Mouse (Mus musculus) myocyte (in vitro differentiated cells): ENCODE data around the gene Capzb. TPM values are rescaled to one million over a fixed set of nuclear protein-coding genes. Genes with fewer than 3 reads are reported as not detected.

Experiments used
- H3K27me3 ChIP-seq: one replicate; pipeline ENCODE4 v1.6.1; 2011; ENCODE audit not compliant: control insufficient read depth, insufficient read depth, insufficient read length
- H3K36me3 ChIP-seq: one replicate; pipeline ENCODE4 v1.6.1; 2011; ENCODE audit not compliant: control insufficient read depth, insufficient read depth
- H3K4me2 ChIP-seq: one replicate; pipeline ENCODE4 v1.6.1; 2011; ENCODE audit warnings: low read depth, control low read depth
- H3K4me3 ChIP-seq: one replicate; pipeline ENCODE4 v1.5.1; 2011; ENCODE audit warnings: mild to moderate bottlenecking, control low read depth, moderate library complexity
- H3K79me2 ChIP-seq: one replicate; pipeline ENCODE4 v1.6.1; 2011; ENCODE audit not compliant: control insufficient read depth, insufficient read depth
- H3ac ChIP-seq: one replicate; pipeline ENCODE4 v1.6.1; 2011; ENCODE audit not compliant: control insufficient read depth, insufficient read length
- CEBPB ChIP-seq: IDR thresholded peaks from 2 replicates; pipeline ENCODE4 v1.6.1; 2011; ENCODE audit warnings: mild to moderate bottlenecking, moderate library complexity; ENCODE audit not compliant: poor library complexity, insufficient read depth, severe bottlenecking
- E2F4 ChIP-seq: IDR thresholded peaks from one replicate; pipeline ENCODE4 v1.6.1; 2011; ENCODE audit warnings: mild to moderate bottlenecking, control low read depth, moderate library complexity; ENCODE audit not compliant: insufficient read depth
- MAX ChIP-seq: IDR thresholded peaks from one replicate; pipeline ENCODE4 v1.6.1; 2011; ENCODE audit warnings: low read depth, mild to moderate bottlenecking, control low read depth
- MYOD1 ChIP-seq, 3 experiments: IDR thresholded peaks; one replicate each; pipeline ENCODE4 v1.6.1; 2011; ENCODE audit warnings: control low read depth in 2 of 3, low read depth in 2 of 3, mild to moderate bottlenecking in 2 of 3, moderate library complexity in 1 of 3; ENCODE audit not compliant: insufficient read length in 2 of 3, control insufficient read depth in 1 of 3
- MYOG ChIP-seq, 3 experiments: IDR thresholded peaks; one replicate each; pipeline ENCODE4 v1.6.1; 2011; ENCODE audit warnings: control low read depth in 2 of 3, low read depth in 2 of 3, mild to moderate bottlenecking in 2 of 3; ENCODE audit not compliant: insufficient read length in 2 of 3, control insufficient read depth in 1 of 3, insufficient read depth in 1 of 3
- POLR2A ChIP-seq: IDR thresholded peaks from one replicate; pipeline ENCODE4 v1.6.1; 2011; ENCODE audit warnings: low read depth, mild to moderate bottlenecking, control low read depth, moderate library complexity; ENCODE audit not compliant: insufficient read length
- POLR2AphosphoS2 ChIP-seq: IDR thresholded peaks from one replicate; pipeline ENCODE4 v1.6.1; 2011; ENCODE audit warnings: low read depth, control low read depth; ENCODE audit not compliant: insufficient read length
- REST ChIP-seq: IDR thresholded peaks from one replicate; pipeline ENCODE4 v1.6.1; 2011; ENCODE audit warnings: mild to moderate bottlenecking, control low read depth, moderate library complexity; ENCODE audit not compliant: insufficient read depth, insufficient read length
- SRF ChIP-seq: IDR thresholded peaks from one replicate; pipeline ENCODE4 v1.6.1; 2011; ENCODE audit warnings: low read depth; ENCODE audit not compliant: control insufficient read depth, insufficient read length
- TCF12 ChIP-seq: IDR thresholded peaks from one replicate; pipeline ENCODE4 v1.6.1; 2011; ENCODE audit warnings: mild to moderate bottlenecking, control low read depth; ENCODE audit not compliant: poor library complexity, insufficient read depth, severe bottlenecking
- TCF3 ChIP-seq: IDR thresholded peaks from one replicate; pipeline ENCODE4 v1.6.1; 2011; ENCODE audit warnings: low read depth, control low read depth; ENCODE audit not compliant: insufficient read length
- USF1 ChIP-seq: IDR thresholded peaks from one replicate; pipeline ENCODE4 v1.6.1; 2011; ENCODE audit warnings: low read depth, mild to moderate bottlenecking, control low read depth, moderate library complexity
- polyA plus RNA-seq: library from polyadenylated mRNA; unstranded; fragments of >200 nt; fragmentation: generic; extraction: Trizol; gene quantifications from one replicate; pipeline ENCODE4 v1.2.1, GENCODE M21; 2012; ENCODE audit warnings: missing spikeins

The Capzb gene
- polyA plus RNA-seq = 247 TPM

DNA sequence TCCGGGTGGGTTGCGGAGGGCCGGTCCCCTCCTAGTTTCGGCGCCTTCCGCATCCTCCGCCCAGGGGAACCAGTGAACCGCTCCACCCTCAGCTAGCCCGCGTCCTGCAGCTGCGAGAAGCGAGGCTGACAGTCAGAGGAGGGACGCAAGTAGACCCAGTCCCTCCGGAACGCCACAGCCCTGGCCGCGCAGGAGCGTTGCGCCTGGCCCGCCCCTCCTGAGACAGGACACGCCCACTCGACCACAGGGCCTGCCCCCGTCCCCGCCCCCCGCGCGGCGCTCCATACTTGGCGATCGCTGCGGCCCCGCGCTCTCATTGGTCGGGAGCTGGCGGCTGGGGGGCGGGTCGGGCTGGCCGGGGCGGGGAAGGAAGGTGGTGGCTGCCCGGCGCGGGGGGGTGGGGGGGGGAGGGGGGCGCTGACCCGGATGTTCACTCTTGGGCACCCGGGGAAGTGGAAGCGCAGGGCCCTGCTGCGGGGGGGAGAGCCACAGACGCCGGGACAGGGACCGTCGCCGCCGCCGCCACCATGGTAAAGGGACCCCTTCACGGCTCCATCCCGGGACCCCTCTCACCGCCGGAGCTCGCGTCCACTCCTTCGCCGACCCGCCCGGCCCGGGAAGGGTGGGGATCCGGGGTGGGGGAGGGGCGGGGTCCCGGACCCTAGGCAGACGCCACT is at the start of gene Capzb:
TSS of gene Capzb (plus strand) at position 401 of the 677 bp plus-strand sequence.
- H3K4me3 ChIP-seq = peak within 1 kb of the TSS; percentile 94
- H3K36me3 ChIP-seq = no peaks in the 10 kb centered on the region
- no peaks in the 10 kb centered on the region for H3K27me3 ChIP-seq
- H3ac ChIP-seq = peak within 1 kb of the TSS; percentile 78
- H3K79me2 ChIP-seq = peaks cover 47% of the 10 kb centered on the region
- peak in 1 of 3 experiments; percentile 40 for TF ChIP-seq MYOD1 (IDR thresholded peaks at IDR 0.05; ENCODE audit: control insufficient read depth in 1 of 3, insufficient read length in 2 of 3, low read depth in 2 of 3)
- TF ChIP-seq SRF = peak; percentile 93
- TF ChIP-seq TCF12 = no peak
- TF ChIP-seq MYOG (IDR thresholded peaks at IDR 0.05; ENCODE audit: control insufficient read depth in 1 of 3, insufficient read depth in 1 of 3, insufficient read length in 2 of 3, low read depth in 2 of 3) = peak in 1 of 3 experiments; percentile 35
- peak; percentile 98 for TF ChIP-seq POLR2AphosphoS2
- no peak for TF ChIP-seq MAX
- TF ChIP-seq REST = no peak
- no peak for TF ChIP-seq TCF3
- TF ChIP-seq CEBPB = no peak
- TF ChIP-seq E2F4 = no peak
- no peak for TF ChIP-seq USF1
- TF ChIP-seq POLR2A = peak; percentile 96
- peak within 1 kb of the TSS; percentile 92 for H3K4me2 ChIP-seq

DNA sequence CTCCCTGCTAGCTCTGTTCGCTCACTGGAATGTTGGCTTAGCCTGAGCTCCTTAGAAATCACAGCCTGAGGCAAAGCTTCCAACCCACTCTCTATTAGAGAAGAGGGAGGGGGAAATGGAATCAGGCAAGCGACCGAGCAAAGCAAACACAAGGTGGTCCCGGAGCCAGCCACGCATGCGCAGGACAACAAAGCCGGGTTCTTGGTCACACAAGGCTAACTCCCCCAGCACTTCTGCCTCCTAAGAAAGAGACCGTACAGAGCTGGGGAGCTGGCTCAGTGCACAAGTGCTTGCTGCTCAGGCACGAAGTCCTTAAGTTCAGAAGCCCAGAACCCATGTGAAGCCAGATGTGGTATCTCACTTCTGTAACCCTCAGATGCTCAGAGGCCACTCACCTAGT is 49.7 kb upstream of the Capzb start:
- TF ChIP-seq MYOD1 (IDR thresholded peaks at IDR 0.05; ENCODE audit: control insufficient read depth in 1 of 3, insufficient read length in 2 of 3, low read depth in 2 of 3) (no peak), CEBPB (no peak), POLR2AphosphoS2 (no peak), SRF (no peak), TCF12 (no peak), USF1 (no peak), TCF3 (no peak), MAX (no peak), POLR2A (no peak)
- Histone ChIP-seq H3K4me3 (no peak overlapping the region), H3ac (no peak overlapping the region), H3K36me3 (no peaks in the 10 kb centered on the region), H3K79me2 (no peaks in the 10 kb centered on the region), H3K4me2 (no peak overlapping the region), H3K27me3 (no peaks in the 10 kb centered on the region)

DNA sequence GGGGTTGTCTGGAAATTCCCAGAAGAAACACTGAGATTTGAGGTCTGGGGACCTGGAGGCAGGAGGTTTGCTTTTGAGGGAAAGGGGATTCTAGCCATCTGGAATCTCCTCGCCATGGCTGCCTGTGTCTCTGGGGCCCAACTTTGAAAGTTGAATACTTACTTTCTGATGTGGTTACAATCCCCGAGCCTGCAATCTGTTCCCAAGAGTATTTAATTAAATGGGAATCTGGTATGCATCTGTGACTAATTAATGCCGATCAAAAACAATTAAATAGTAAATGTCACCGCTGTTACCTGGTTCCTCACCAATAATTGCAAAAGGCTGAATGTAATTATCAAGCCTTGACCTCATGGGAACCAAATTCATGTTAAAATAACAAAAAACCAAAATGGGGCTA is 48.1 kb upstream of the Capzb start:
- no peak overlapping the region for H3K4me2 ChIP-seq
- no peak overlapping the region for H3K4me3 ChIP-seq
- TF ChIP-seq CEBPB (no peak), USF1 (no peak), SRF (no peak), POLR2AphosphoS2 (no peak), POLR2A (no peak), TCF12 (no peak), REST (no peak), MYOG (IDR thresholded peaks at IDR 0.05; ENCODE audit: control insufficient read depth in 1 of 3, insufficient read depth in 1 of 3, insufficient read length in 2 of 3, low read depth in 2 of 3) (no peak), E2F4 (no peak), MYOD1 (IDR thresholded peaks at IDR 0.05; ENCODE audit: control insufficient read depth in 1 of 3, insufficient read length in 2 of 3, low read depth in 2 of 3) (no peak), MAX (no peak)
- H3K79me2 ChIP-seq = no peaks in the 10 kb centered on the region
- H3K36me3 ChIP-seq = no peaks in the 10 kb centered on the region
- H3ac ChIP-seq = no peak overlapping the region
- no peaks in the 10 kb centered on the region for H3K27me3 ChIP-seq

DNA sequence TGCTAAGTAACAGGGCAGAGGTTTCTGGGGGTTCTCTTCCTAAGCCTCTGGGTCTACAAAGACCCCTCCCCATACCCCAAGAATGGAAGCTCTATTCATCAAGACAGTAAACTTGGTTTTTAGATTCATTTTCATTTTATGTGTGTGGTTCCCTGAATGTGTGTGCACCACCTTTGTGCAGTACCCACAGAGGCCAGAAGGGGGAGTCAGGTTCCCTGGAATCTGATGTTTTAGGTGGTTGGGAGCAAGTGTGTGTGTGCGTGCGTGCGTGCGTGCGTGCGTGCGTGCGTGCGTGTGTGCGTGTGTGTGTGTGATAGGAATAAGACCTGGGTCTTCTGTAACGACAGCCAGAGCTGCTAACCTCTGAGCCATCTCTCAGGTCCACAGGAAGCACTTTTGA is 47.5 kb upstream of the Capzb start:
- no peaks in the 10 kb centered on the region for H3K79me2 ChIP-seq
- TF ChIP-seq SRF = no peak
- no peak for TF ChIP-seq TCF12
- TF ChIP-seq E2F4 = no peak
- TF ChIP-seq MYOD1 (IDR thresholded peaks at IDR 0.05; ENCODE audit: control insufficient read depth in 1 of 3, insufficient read length in 2 of 3, low read depth in 2 of 3) = no peak
- no peak for TF ChIP-seq TCF3
- no peak for TF ChIP-seq MAX
- no peak for TF ChIP-seq MYOG (IDR thresholded peaks at IDR 0.05; ENCODE audit: control insufficient read depth in 1 of 3, insufficient read depth in 1 of 3, insufficient read length in 2 of 3, low read depth in 2 of 3)
- no peak for TF ChIP-seq REST
- no peak for TF ChIP-seq CEBPB
- TF ChIP-seq POLR2A = no peak
- TF ChIP-seq POLR2AphosphoS2 = no peak
- no peak for TF ChIP-seq USF1
- H3K36me3 ChIP-seq = no peaks in the 10 kb centered on the region
- H3K27me3 ChIP-seq = no peaks in the 10 kb centered on the region
- H3K4me2 ChIP-seq = no peak overlapping the region
- no peak overlapping the region for H3ac ChIP-seq
- no peak overlapping the region for H3K4me3 ChIP-seq

DNA sequence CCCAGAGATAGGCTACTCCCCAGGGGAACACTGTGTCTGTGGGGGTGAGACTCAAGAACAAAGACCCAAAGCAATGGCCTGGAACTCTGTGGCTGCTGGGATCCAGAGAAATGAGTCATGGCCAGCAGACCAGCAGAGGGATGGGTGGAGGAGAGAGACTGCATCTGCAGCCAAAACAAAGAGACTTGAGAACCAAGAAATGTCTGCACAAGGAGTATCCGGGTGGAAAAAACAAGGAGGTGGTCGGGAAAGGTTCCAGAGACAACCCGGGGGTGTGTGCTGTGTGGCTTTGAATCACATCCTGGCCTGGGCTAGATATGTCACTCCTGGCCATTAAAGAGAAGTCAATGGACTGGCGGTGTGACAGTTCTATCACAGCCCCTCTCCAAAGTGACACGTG is 45.9 kb upstream of the Capzb start:
- H3K4me2 ChIP-seq = peak overlapping the region; percentile 55
- H3ac ChIP-seq = no peak overlapping the region
- H3K4me3 ChIP-seq = no peak overlapping the region
- no peaks in the 10 kb centered on the region for H3K27me3 ChIP-seq
- H3K79me2 ChIP-seq = no peaks in the 10 kb centered on the region
- no peaks in the 10 kb centered on the region for H3K36me3 ChIP-seq
- no peak for TF ChIP-seq MAX
- TF ChIP-seq TCF3 = no peak
- no peak for TF ChIP-seq REST
- TF ChIP-seq TCF12 = no peak
- no peak for TF ChIP-seq MYOD1 (IDR thresholded peaks at IDR 0.05; ENCODE audit: control insufficient read depth in 1 of 3, insufficient read length in 2 of 3, low read depth in 2 of 3)
- no peak for TF ChIP-seq POLR2AphosphoS2
- no peak for TF ChIP-seq MYOG (IDR thresholded peaks at IDR 0.05; ENCODE audit: control insufficient read depth in 1 of 3, insufficient read depth in 1 of 3, insufficient read length in 2 of 3, low read depth in 2 of 3)
- TF ChIP-seq USF1 = no peak
- no peak for TF ChIP-seq SRF
